Mouse (Mus musculus): ENCODE data around the gene Sf3a1. TPM values are rescaled to one million over a fixed set of nuclear protein-coding genes. Genes with fewer than 3 reads are reported as not detected.

Sf3a1 gene
- total and polyA plus RNA-seq, 3 experiments = 32.1 to 101 (median 77.0) TPM

DNA sequence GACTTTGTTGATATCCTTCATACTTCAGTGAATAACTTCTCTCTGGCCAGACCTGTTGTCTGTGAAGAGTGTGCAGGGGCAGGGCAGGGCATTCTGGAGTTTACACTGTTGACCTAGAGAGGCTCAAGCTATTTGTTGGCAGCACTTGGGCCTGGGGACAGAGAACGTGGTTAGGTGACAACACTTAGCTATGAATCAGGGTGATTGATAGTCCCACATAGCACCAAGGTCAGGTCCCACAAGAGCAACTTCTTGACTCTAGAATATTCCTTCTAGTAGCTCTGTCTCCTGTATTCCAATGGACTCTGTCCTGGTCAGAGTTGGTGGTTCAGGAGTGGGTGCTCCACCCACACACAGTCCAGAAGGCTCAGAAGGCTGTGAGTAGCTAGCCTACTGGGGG is 50.6 kb downstream of the Sf3a1 start:
- H3K36me3 ChIP-seq (ENCODE audit: control insufficient read depth in 1 of 2, insufficient read depth in 2 of 2, low read length in 2 of 2) = peaks cover 2 to 12% of the 10 kb centered on the region in 2 experiments
- no peak overlapping the region for H3K9ac ChIP-seq (ENCODE audit: control insufficient read depth, low read depth, low read length, poor library complexity, severe bottlenecking)
- peaks cover 10 to 18% of the 10 kb centered on the region in 2 experiments for H3K4me1 ChIP-seq (ENCODE audit: control insufficient read depth in 1 of 2, insufficient read depth in 2 of 2, low read length in 2 of 2)
- H3K79me2 ChIP-seq (ENCODE audit: control insufficient read depth, insufficient read depth, low read length, poor library complexity) = no peaks in the 10 kb centered on the region
- no peaks in the 10 kb centered on the region for H3K27me3 ChIP-seq (ENCODE audit: control insufficient read depth in 1 of 2, insufficient read depth in 2 of 2, low read length in 2 of 2)
- DNase-seq (ENCODE audit: low read depth, low spot score) = no peak
- no peak for TF ChIP-seq UBTF (IDR thresholded peaks at IDR 0.05; ENCODE audit: borderline replicate concordance, insufficient read depth, low read depth, low read length)
- no peak overlapping the region for H3K4me3 ChIP-seq (ENCODE audit: control insufficient read depth in 1 of 2, insufficient read depth in 1 of 2, low read depth in 2 of 2, low read length in 2 of 2)
- H3K9me3 ChIP-seq (replicated peaks; ENCODE audit: insufficient read depth, low read length) = no peaks in the 10 kb centered on the region
- H3K27ac ChIP-seq (ENCODE audit: control insufficient read depth, low read depth, low read length) = no peak overlapping the region

DNA sequence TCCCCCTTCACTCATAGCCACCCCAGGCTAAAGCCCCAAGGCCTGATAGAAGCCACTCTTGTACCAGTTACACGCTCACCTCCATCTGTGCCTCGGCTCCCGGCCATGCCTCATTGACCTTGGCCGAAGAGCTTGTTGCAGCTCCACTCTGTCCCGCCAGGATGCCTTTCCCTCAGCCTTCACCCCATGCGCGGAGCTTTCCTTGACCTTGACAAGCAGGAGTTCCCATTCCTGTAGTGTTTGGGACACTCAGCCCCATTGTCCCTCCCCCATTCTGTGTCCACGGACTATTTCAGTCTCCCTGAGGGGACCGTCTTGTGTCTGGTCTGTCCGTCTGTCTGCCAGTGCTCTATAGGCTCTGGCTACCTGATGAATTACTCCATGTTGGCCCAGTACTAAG is 53.0 kb downstream of the Sf3a1 start:
- Histone ChIP-seq H3K4me3 (ENCODE audit: control insufficient read depth in 1 of 2, insufficient read depth in 1 of 2, low read depth in 2 of 2, low read length in 2 of 2) (no peak overlapping the region), H3K9me3 (replicated peaks; ENCODE audit: insufficient read depth, low read length) (no peaks in the 10 kb centered on the region), H3K9ac (ENCODE audit: control insufficient read depth, low read depth, low read length, poor library complexity, severe bottlenecking) (no peak overlapping the region), H3K79me2 (ENCODE audit: control insufficient read depth, insufficient read depth, low read length, poor library complexity) (no peaks in the 10 kb centered on the region; the same call in 1 of the 2 replicates), H3K4me1 (ENCODE audit: control insufficient read depth in 1 of 2, insufficient read depth in 2 of 2, low read length in 2 of 2) (peaks cover 0 to 5% of the 10 kb centered on the region in 2 experiments; a peak in 2 of 4 replicates), H3K27me3 (ENCODE audit: control insufficient read depth in 1 of 2, insufficient read depth in 2 of 2, low read length in 2 of 2) (no peaks in the 10 kb centered on the region), H3K27ac (ENCODE audit: control insufficient read depth, low read depth, low read length) (no peak overlapping the region), H3K36me3 (ENCODE audit: control insufficient read depth in 1 of 2, insufficient read depth in 2 of 2, low read length in 2 of 2) (peaks cover 0 to 2% of the 10 kb centered on the region in 2 experiments; a peak in 2 of 4 replicates)
- TF ChIP-seq NRF1 (IDR thresholded peaks at IDR 0.05; ENCODE audit: insufficient read depth, low read depth, low read length, poor library complexity, severe bottlenecking) (no peak), KAT2A (conservative IDR thresholded peaks at IDR 0.05; ENCODE audit: low read depth, low read length) (no peak), GABPA (IDR thresholded peaks at IDR 0.05; ENCODE audit: low read depth, low read length) (no peak), MYC (IDR thresholded peaks at IDR 0.05; ENCODE audit: low read depth, low read length) (no peak), MAFK (IDR thresholded peaks at IDR 0.05; ENCODE audit: borderline replicate concordance, low read depth, low read length) (no peak), ZC3H11A (IDR thresholded peaks at IDR 0.05; ENCODE audit: low read depth, low read length) (no peak), ETS1 (IDR thresholded peaks at IDR 0.05; ENCODE audit: low read depth, low read length) (no peak), POLR2AphosphoS2 (IDR thresholded peaks at IDR 0.05; ENCODE audit: low read length) (no peak), USF1 (IDR thresholded peaks at IDR 0.05; ENCODE audit: low read depth, low read length) (no peak), ELF1 (IDR thresholded peaks at IDR 0.05; ENCODE audit: low read depth, low read length) (no peak), TBP (IDR thresholded peaks at IDR 0.05; ENCODE audit: low read depth, low read length) (no peak), TCF12 (IDR thresholded peaks at IDR 0.05; ENCODE audit: low read depth, low read length) (no peak), TAL1 (IDR thresholded peaks at IDR 0.05; ENCODE audit: low read length) (no peak)
- no peak for DNase-seq (ENCODE audit: low read depth, low spot score)

DNA sequence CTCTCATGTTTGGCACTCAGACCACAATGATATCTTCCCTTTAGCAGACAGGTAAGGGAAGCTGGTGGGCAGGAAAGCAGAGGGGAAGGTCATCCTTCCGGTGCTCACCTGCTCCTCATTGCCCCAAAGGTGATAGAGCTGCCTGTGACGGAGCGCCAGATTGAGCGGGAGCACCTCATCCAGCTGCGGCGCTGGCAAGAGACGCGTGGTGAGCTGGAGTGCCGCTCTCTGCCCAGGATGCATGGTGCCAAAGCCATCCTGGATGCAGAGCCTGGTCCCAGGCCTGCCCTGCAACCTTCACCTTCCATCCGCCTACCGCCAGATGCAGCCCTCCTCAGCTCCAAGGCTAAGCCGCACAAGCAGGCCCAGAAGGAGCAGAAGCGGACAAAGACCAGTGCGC is 54.4 kb downstream of the Sf3a1 start:
- no peak for TF ChIP-seq EP300 (IDR thresholded peaks at IDR 0.05; ENCODE audit: low read depth in 1 of 2, low read length in 2 of 2)
- no peak for TF ChIP-seq E2F4 (IDR thresholded peaks at IDR 0.05; ENCODE audit: borderline replicate concordance, low read depth, low read length)
- no peak for TF ChIP-seq MYC (IDR thresholded peaks at IDR 0.05; ENCODE audit: low read depth, low read length)
- no peak for TF ChIP-seq TCF12 (IDR thresholded peaks at IDR 0.05; ENCODE audit: low read depth, low read length)
- TF ChIP-seq MAX (IDR thresholded peaks at IDR 0.05; ENCODE audit: low read length) = no peak
- TF ChIP-seq MAFK (IDR thresholded peaks at IDR 0.05; ENCODE audit: borderline replicate concordance, low read depth, low read length) = no peak
- no peak for TF ChIP-seq ETS1 (IDR thresholded peaks at IDR 0.05; ENCODE audit: low read depth, low read length)
- no peak for TF ChIP-seq RCOR1 (IDR thresholded peaks at IDR 0.05; ENCODE audit: low read depth, low read length)
- no peak for TF ChIP-seq SIN3A (IDR thresholded peaks at IDR 0.05; ENCODE audit: low read length)
- TF ChIP-seq HCFC1 (IDR thresholded peaks at IDR 0.05; ENCODE audit: low read depth, low read length) = no peak
- TF ChIP-seq SMC3 (IDR thresholded peaks at IDR 0.05; ENCODE audit: low read depth, low read length) = no peak
- no peak for TF ChIP-seq MAZ (IDR thresholded peaks at IDR 0.05; ENCODE audit: low read depth, low read length)
- no peak for TF ChIP-seq JUND (IDR thresholded peaks at IDR 0.05; ENCODE audit: low read depth, low read length)
- no peak for TF ChIP-seq CTCF (IDR thresholded peaks at IDR 0.05 in 2 of 3, conservative IDR thresholded peaks at IDR 0.05 in 1 of 3; ENCODE audit: control insufficient read depth in 1 of 3, insufficient read depth in 1 of 3, low read depth in 2 of 3, low read length in 3 of 3, poor library complexity in 1 of 3, severe bottlenecking in 1 of 3)
- no peak for TF ChIP-seq ELF1 (IDR thresholded peaks at IDR 0.05; ENCODE audit: low read depth, low read length)
- H3K4me3 ChIP-seq (ENCODE audit: control insufficient read depth in 1 of 2, insufficient read depth in 1 of 2, low read depth in 2 of 2, low read length in 2 of 2) = no peak overlapping the region
- DNase-seq (ENCODE audit: low read depth, low spot score) = no peak
- peaks cover 0 to 11% of the 10 kb centered on the region in 2 experiments; a peak in 3 of 4 replicates for H3K4me1 ChIP-seq (ENCODE audit: control insufficient read depth in 1 of 2, insufficient read depth in 2 of 2, low read length in 2 of 2)
- H3K36me3 ChIP-seq (ENCODE audit: control insufficient read depth in 1 of 2, insufficient read depth in 2 of 2, low read length in 2 of 2) = peaks cover 2 to 3% of the 10 kb centered on the region in 2 experiments; a peak in 2 of 4 replicates
- H3K27ac ChIP-seq (ENCODE audit: control insufficient read depth, low read depth, low read length) = no peak overlapping the region
- no peaks in the 10 kb centered on the region; the same call in 1 of the 2 replicates for H3K79me2 ChIP-seq (ENCODE audit: control insufficient read depth, insufficient read depth, low read length, poor library complexity)
- no peaks in the 10 kb centered on the region for H3K27me3 ChIP-seq (ENCODE audit: control insufficient read depth in 1 of 2, insufficient read depth in 2 of 2, low read length in 2 of 2)
- H3K9me3 ChIP-seq (replicated peaks; ENCODE audit: insufficient read depth, low read length) = no peaks in the 10 kb centered on the region
- no peak overlapping the region for H3K9ac ChIP-seq (ENCODE audit: control insufficient read depth, low read depth, low read length, poor library complexity, severe bottlenecking)
